Mouse (Mus musculus): Measurements from ENCODE around the gene Gdpd4. TPM values are rescaled to one million over a fixed set of nuclear protein-coding genes. Genes with fewer than 3 reads are reported as not detected.

Gene Gdpd4
- 0.06 TPM in 1 of 2 replicates, not detected in the other for polyA plus RNA-seq (2012; rRNA removed; ENCODE audit: low replicate concordance)

GRCm38 (mm10) chr7:97919742-97920141 lies at the start of gene Gdpd4:
Gdpd4 (plus strand) TSS chr7:97919955.

Other genes starting within 250 kb of the Gdpd4 start
- gene Clns1a, start 223.3 kb upstream of the Gdpd4 start, polyA plus RNA-seq (2012; rRNA removed; ENCODE audit: low replicate concordance), result 23.8 and 24.8 TPM in 2 replicates
- gene Aqp11, start 181.7 kb upstream of the Gdpd4 start, polyA plus RNA-seq (2012; rRNA removed; ENCODE audit: low replicate concordance), result 9.9 and 11.0 TPM in 2 replicates
- gene Pak1, start 131.4 kb upstream of the Gdpd4 start, polyA plus RNA-seq (2012; rRNA removed; ENCODE audit: low replicate concordance), result 10.2 and 11.5 TPM in 2 replicates
- gene Myo7a, start 199.6 kb downstream of the Gdpd4 start, polyA plus RNA-seq (2012; rRNA removed; ENCODE audit: low replicate concordance), result 19.6 and 23.6 TPM in 2 replicates
- 0.56 and 0.65 TPM in 2 replicates for gene Omp, start 225.5 kb downstream of the Gdpd4 start, polyA plus RNA-seq (2012; rRNA removed; ENCODE audit: low replicate concordance)